Mouse (Mus musculus) frontal cortex, postnatal 10 days (tissue): ENCODE measurements at regions not wholly inside any gene's neighbourhood (a gene's known extent, or its start where the extent isn't known, plus 50 kb on each side); places are given as distances from the start of the nearest gene placed in this dataset.

Experiments
- DNase-seq, 2 experiments: peaks; one replicate each; pipeline ENCODE4 v3.0.0; 2022; ENCODE audit warnings: low spot score in 2 of 2, mixed read lengths in 1 of 2

- DNase-seq = no peak
These were observed 374.2 kb downstream of the Gpd2 start for GRCm38 (mm10) chr2:57611599-57611998.

- no peak for DNase-seq
These were observed 375.8 kb downstream of the Gpd2 start for GRCm38 (mm10) chr2:57613243-57613642.

- no peak for DNase-seq
These were observed 377.2 kb downstream of the Gpd2 start for GRCm38 (mm10) chr2:57614587-57614991.

- DNase-seq = no peak
These were observed 379.2 kb downstream of the Gpd2 start for GRCm38 (mm10) chr2:57616525-57617225.

- DNase-seq = no peak
These were observed 379.8 kb downstream of the Gpd2 start for GRCm38 (mm10) chr2:57617258-57617657.

GRCm38 (mm10) chr2:57644117-57644516 lies 353.6 kb upstream of the Galnt5 start:
- no peak for DNase-seq

GRCm38 (mm10) chr2:57644541-57644940 lies 353.1 kb upstream of the Galnt5 start:
- DNase-seq = no peak

GRCm38 (mm10) chr2:57649002-57649401 lies 348.7 kb upstream of the Galnt5 start:
- DNase-seq = no peak

- DNase-seq = peak in 1 of 2 experiments; percentile 11
These were observed 340.3 kb upstream of the Galnt5 start for GRCm38 (mm10) chr2:57657409-57657808.

GRCm38 (mm10) chr2:57661838-57662237 lies 335.8 kb upstream of the Galnt5 start:
- no peak for DNase-seq

GRCm38 (mm10) chr2:57672007-57672643 lies 325.6 kb upstream of the Galnt5 start:
- no peak for DNase-seq

GRCm38 (mm10) chr2:57689877-57690276 lies 307.8 kb upstream of the Galnt5 start:
- DNase-seq = no peak

GRCm38 (mm10) chr2:57696992-57697772 lies 300.5 kb upstream of the Galnt5 start:
- DNase-seq = no peak

GRCm38 (mm10) chr2:57698659-57699061 lies 299.0 kb upstream of the Galnt5 start:
- peak; percentile 5 to 35 for DNase-seq

GRCm38 (mm10) chr2:57699226-57699625 lies 298.5 kb upstream of the Galnt5 start:
- DNase-seq = no peak

GRCm38 (mm10) chr2:57716754-57717510 lies 280.8 kb upstream of the Galnt5 start:
- DNase-seq = no peak
